Comparison of ENCODE assay signal across 19 mouse cellular contexts in genomic region chr3:40286959-40287710, GRCm38 (mm10).
"Had no signal": no experiment of that assay in that cellular context is flagged by ENCODE, and none has a peak within 500 bp of the region (broad histone marks: within the 10 kb centered on the region; RNA-seq: fewer than 3 reads in every experiment).

No protein-coding gene starts in this region.

- H3K9ac ChIP-seq: liver, embryonic 15.5 days; midbrain, embryonic 15.5 days; neural tube, embryonic 13.5 days; stomach, embryonic 15.5 days had no signal

- H3K27me3 ChIP-seq: liver, embryonic 15.5 days; midbrain, embryonic 15.5 days; neural tube, embryonic 13.5 days; stomach, embryonic 15.5 days had no signal

- H3K36me3 ChIP-seq: liver, embryonic 15.5 days; midbrain, embryonic 10.5 days; midbrain, embryonic 15.5 days; neural tube, embryonic 13.5 days; stomach, embryonic 15.5 days had no signal

- H3K4me2 ChIP-seq: liver, embryonic 11.5 days; liver, embryonic 15.5 days; midbrain, embryonic 15.5 days; neural tube, embryonic 13.5 days; stomach, embryonic 15.5 days had no signal

- H3K9me3 ChIP-seq: liver, embryonic 15.5 days; midbrain, embryonic 10.5 days; midbrain, embryonic 15.5 days; neural tube, embryonic 13.5 days; stomach, embryonic 15.5 days had no signal

- H3K4me1 ChIP-seq: liver, embryonic 15.5 days; midbrain, embryonic 10.5 days; midbrain, embryonic 15.5 days; neural tube, embryonic 13.5 days; stomach, embryonic 15.5 days had no signal

- DNase-seq: kidney, adult 11 months; kidney, adult 9 months; kidney, postnatal 36 days; left cerebral cortex, postnatal 4 days; lung, adult 2 months; lung, postnatal 4 days; retina, postnatal 1 day; right cerebral cortex, postnatal 4 days; spleen, adult 18-20 months; thymus, postnatal 4 days had no signal

- H3K27ac ChIP-seq: kidney, postnatal 0 days; layer of hippocampus, adult 2 months; liver, embryonic 15.5 days; midbrain, embryonic 10.5 days; midbrain, embryonic 15.5 days; neural tube, embryonic 13.5 days; stomach, embryonic 15.5 days had no signal

- ATAC-seq: lung, postnatal 0 days; midbrain, embryonic 15.5 days had no signal

- H3K4me3 ChIP-seq: layer of hippocampus, adult 2 months; liver, embryonic 15.5 days; midbrain, embryonic 10.5 days; midbrain, embryonic 15.5 days; neural tube, embryonic 13.5 days; stomach, embryonic 15.5 days had no signal
